Mouse (Mus musculus) stomach, embryonic 16.5 days (tissue): ENCODE measurements around the gene Cdc42se1. TPM values are rescaled to one million over a fixed set of nuclear protein-coding genes. Genes with fewer than 3 reads are reported as not detected.

Experiments
- ATAC-seq: fragments of 200-750 bp; cut with Nextera tagmentation; 2 replicates; pipeline ENCODE4 v1.8.0; 2017; ENCODE audit warnings: moderate number of reproducible peaks, moderate TSS enrichment; ENCODE audit not compliant: insufficient read depth, low FRiP score
- H3K27ac ChIP-seq: fragments of 300-500 bp; sonication (generic); 2 replicates; pipeline ENCODE4 v1.5.1; 2014; ENCODE audit warnings: low read length
- H3K27me3 ChIP-seq: fragments of 300-500 bp; sonication (generic); 2 replicates; pipeline ENCODE4 v1.6.1; 2014; ENCODE audit warnings: low read length, control low read depth, mixed read lengths; ENCODE audit not compliant: control insufficient read depth, insufficient read depth
- H3K36me3 ChIP-seq: fragments of 300-500 bp; sonication (generic); 2 replicates; pipeline ENCODE4 v1.6.1; 2014; ENCODE audit warnings: low read length; ENCODE audit not compliant: control insufficient read depth, insufficient read depth
- H3K4me1 ChIP-seq: fragments of 300-500 bp; sonication (generic); 2 replicates; pipeline ENCODE4 v1.6.1; 2014; ENCODE audit warnings: low read length, control low read depth, mixed read lengths; ENCODE audit not compliant: control insufficient read depth, insufficient read depth
- H3K4me2 ChIP-seq: fragments of 300-500 bp; sonication (generic); 2 replicates; pipeline ENCODE4 v1.6.1; 2014; ENCODE audit warnings: low read depth, low read length, mixed read lengths
- H3K4me3 ChIP-seq: fragments of 300-500 bp; sonication (generic); replicated peaks from 2 replicates; pipeline ENCODE4 v1.5.1; 2014; ENCODE audit warnings: mild to moderate bottlenecking, low read length
- H3K9ac ChIP-seq: fragments of 300-500 bp; sonication (generic); 2 replicates; pipeline ENCODE4 v1.6.1; 2014; ENCODE audit warnings: low read length
- H3K9me3 ChIP-seq: fragments of 300-500 bp; sonication (generic); replicated peaks from 2 replicates; pipeline ENCODE4 v1.6.1; 2016; ENCODE audit warnings: low read length, control low read depth; ENCODE audit not compliant: control insufficient read depth
- whole genome bisulfite sequencing: fragments of 180-500 bp; shearing (Covaris S2); extraction: QIAGEN DNeasy Blood & Tissue Kit; methylation state at CpG from one replicate; pipeline ENCODE4 v1.1.7; 2014; 5-methylcytosine and 5-hydroxymethylcytosine counted together
- polyA plus RNA-seq: library from polyadenylated mRNA; unstranded; fragments of >200 nt; fragmentation: Nextera tagmentation; extraction: Ambion mirVana; gene quantifications from 2 replicates; pipeline ENCODE4 v1.2.1, GENCODE M21; 2015

Gene Cdc42se1
- polyA plus RNA-seq, 1 experiment from 2014 or later, result 118 TPM

- WGBS, result 35% methylated on average over 17 of the region's 17 CpGs
- Histone ChIP-seq H3K9me3 (no peaks in the 10 kb centered on the region), H3K27ac (no peak overlapping the region), H3K4me1 (no peaks in the 10 kb centered on the region), H3K36me3 (peaks cover 10% of the 10 kb centered on the region; the same call in 1 of the 2 replicates), H3K4me3 (no peak overlapping the region), H3K27me3 (no peaks in the 10 kb centered on the region), H3K4me2 (no peak overlapping the region), H3K9ac (no peak overlapping the region)
- ATAC-seq, result no peak
These were observed 12.4 kb downstream of the Cdc42se1 start for GRCm38 (mm10) chr3:95240900-95241299.

- no peaks in the 10 kb centered on the region for H3K9me3 ChIP-seq
- ATAC-seq, result no peak
- H3K27ac ChIP-seq, result no peak within 1 kb of the TSS
- no peak within 1 kb of the TSS for H3K9ac ChIP-seq
- H3K4me2 ChIP-seq, result no peak within 1 kb of the TSS
- 81% methylated on average over 7 of the region's 7 CpGs for WGBS
- H3K4me1 ChIP-seq, result no peaks in the 10 kb centered on the region
- no peaks in the 10 kb centered on the region for H3K27me3 ChIP-seq
- H3K36me3 ChIP-seq, result peaks cover 5% of the 10 kb centered on the region; the same call in 1 of the 2 replicates
- H3K4me3 ChIP-seq, result no peak within 1 kb of the TSS
These were observed 13.0 kb downstream of the Cdc42se1 start, which contains the start of gene Gm128 for GRCm38 (mm10) chr3:95241498-95241897. Gene Gm128, minus strand, starts transcription at chr3:95241598.

GRCm38 (mm10) chr3:95243086-95243485 lies 14.6 kb downstream of the Cdc42se1 start:
- Histone ChIP-seq H3K9me3 (no peaks in the 10 kb centered on the region), H3K4me3 (no peak overlapping the region), H3K4me1 (no peaks in the 10 kb centered on the region), H3K27ac (no peak overlapping the region), H3K36me3 (0 out of 2 replicates have a peak, but pooled peaks cover 4% of the 10 kb centered on the region), H3K9ac (no peak overlapping the region), H3K27me3 (no peaks in the 10 kb centered on the region), H3K4me2 (no peak overlapping the region)
- WGBS, result 76% methylated on average over 2 of the region's 2 CpGs
- no peak for ATAC-seq

- Histone ChIP-seq H3K9ac (no peak overlapping the region), H3K36me3 (no peaks in the 10 kb centered on the region), H3K27ac (no peak overlapping the region), H3K4me1 (no peaks in the 10 kb centered on the region), H3K4me3 (no peak overlapping the region), H3K9me3 (no peaks in the 10 kb centered on the region), H3K4me2 (no peak overlapping the region), H3K27me3 (no peaks in the 10 kb centered on the region)
- 75% methylated on average over 5 of the region's 5 CpGs for WGBS
- no peak for ATAC-seq
These were observed 18.1 kb downstream of the Cdc42se1 start for GRCm38 (mm10) chr3:95246465-95247231.

- ATAC-seq, result no peak
- H3K27me3 ChIP-seq, result no peaks in the 10 kb centered on the region
- H3K27ac ChIP-seq, result no peak overlapping the region
- H3K36me3 ChIP-seq, result no peaks in the 10 kb centered on the region
- no peak overlapping the region for H3K9ac ChIP-seq
- WGBS, result 59% methylated on average over 1 of the region's 1 CpGs
- no peak overlapping the region for H3K4me2 ChIP-seq
- no peak overlapping the region for H3K4me3 ChIP-seq
- no peaks in the 10 kb centered on the region for H3K9me3 ChIP-seq
- H3K4me1 ChIP-seq, result no peaks in the 10 kb centered on the region
These were observed 19.3 kb downstream of the Cdc42se1 start for GRCm38 (mm10) chr3:95247660-95248336.

- peak overlapping the region; percentile 77 for H3K27ac ChIP-seq
- 76% methylated on average over 5 of the region's 5 CpGs for WGBS
- ATAC-seq, result 0 out of 2 replicates have a peak, but pooled peaks have one; percentile 13
These were observed 21.8 kb downstream of the Cdc42se1 start for GRCm38 (mm10) chr3:95250361-95250760.

GRCm38 (mm10) chr3:95250783-95251424 lies 22.4 kb downstream of the Cdc42se1 start, which contains the start of gene Bnipl:
Gene Bnipl, minus strand, starts transcription at chr3:95251193.
- Histone ChIP-seq H3K27me3 (no peaks in the 10 kb centered on the region), H3K36me3 (peaks cover under 1% of the 10 kb centered on the region; the same call in 1 of the 2 replicates), H3K9ac (peak within 1 kb of the TSS; percentile 58), H3K4me1 (no peaks in the 10 kb centered on the region), H3K4me3 (peak within 1 kb of the TSS; percentile 32), H3K4me2 (peak within 1 kb of the TSS; percentile 34), H3K27ac (peak within 1 kb of the TSS; percentile 77), H3K9me3 (no peaks in the 10 kb centered on the region)
- WGBS, result 41% methylated on average over 7 of the region's 7 CpGs
- peak; percentile 71; the same call in 1 of the 2 replicates for ATAC-seq

More at GRCm38 (mm10) chr3:95250361-95250760, 21.8 kb downstream of the Cdc42se1 start:
- Histone ChIP-seq H3K36me3 (no peaks in the 10 kb centered on the region), H3K27me3 (no peaks in the 10 kb centered on the region), H3K9me3 (no peaks in the 10 kb centered on the region), H3K4me2 (peak overlapping the region; percentile 34), H3K9ac (peak overlapping the region; percentile 58), H3K4me1 (no peaks in the 10 kb centered on the region), H3K4me3 (peak overlapping the region; percentile 32)

- Histone ChIP-seq H3K27me3 (no peaks in the 10 kb centered on the region), H3K4me3 (no peak overlapping the region), H3K4me2 (no peak overlapping the region), H3K36me3 (peaks cover 14% of the 10 kb centered on the region; the same call in 1 of the 2 replicates), H3K9me3 (no peaks in the 10 kb centered on the region), H3K9ac (no peak overlapping the region), H3K4me1 (no peaks in the 10 kb centered on the region), H3K27ac (no peak overlapping the region)
- 85% methylated on average over 5 of the region's 5 CpGs for WGBS
- ATAC-seq, result no peak
These were observed 28.4 kb downstream of the Cdc42se1 start for GRCm38 (mm10) chr3:95256931-95257330.
